Mouse (Mus musculus) adrenal gland, postnatal 0 days (tissue): Measurements from ENCODE around the gene Olfr676. TPM values are rescaled to one million over a fixed set of nuclear protein-coding genes. Genes with fewer than 3 reads are reported as not detected.

ENCODE experiments used
- polyA plus RNA-seq: library from polyadenylated mRNA; unstranded; fragments of >200 nt; fragmentation: Nextera tagmentation; extraction: Ambion mirVana; gene quantifications from 2 replicates; pipeline ENCODE4 v1.2.1, GENCODE M21; 2015

Olfr676 gene
- not detected in 2 replicates for polyA plus RNA-seq

GRCm38 (mm10) chr7:105032398-105032797, at the start of gene Olfr676:
Gene Olfr676, plus strand, starts transcription at chr7:105032698.

DNA sequence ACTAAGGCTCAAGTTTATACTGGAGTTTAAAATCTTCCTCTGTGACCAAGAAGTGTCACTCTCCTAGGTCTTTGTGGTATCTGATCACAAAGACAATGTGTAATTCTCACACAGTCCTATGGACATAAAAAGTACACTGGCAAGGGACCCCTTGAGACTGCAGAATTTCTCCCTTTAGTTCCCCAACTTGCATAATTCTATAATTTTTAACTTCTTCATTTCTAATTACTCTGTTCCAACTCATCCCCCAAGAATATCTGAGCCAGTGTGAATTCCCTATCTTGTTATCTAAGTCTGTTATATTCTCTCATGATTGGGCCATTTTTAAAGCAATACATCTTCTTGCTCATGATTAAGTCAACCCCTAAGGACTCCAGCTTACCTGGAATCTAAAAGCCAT, 30.6 kb upstream of the Olfr676 start, which contains the start of gene Olfr672:
Gene Olfr672, minus strand, starts transcription at position 101 of the 400 bp plus-strand sequence.

GRCm38 (mm10) chr7:105028360-105028759, 4.1 kb upstream of the Olfr676 start, which contains the start of gene Olfr675:
Gene Olfr675, minus strand, starts transcription at chr7:105028460.

GRCm38 (mm10) chr7:105064175-105064574, 31.7 kb downstream of the Olfr676 start, which contains the start of gene Olfr678:
Gene Olfr678, plus strand, starts transcription at chr7:105064475.

GRCm38 (mm10) chr7:105080905-105081304, 48.4 kb downstream of the Olfr676 start, which contains the start of gene Olfr679:
Gene Olfr679, plus strand, starts transcription at chr7:105081205.

Other genes with a start within 250 kb of the Olfr676 start
- not detected in 2 replicates for gene Usp17lb, start 190.1 kb upstream of the Olfr676 start, polyA plus RNA-seq
- gene Usp17la, start 175.7 kb upstream of the Olfr676 start, polyA plus RNA-seq = not detected in 2 replicates
- gene Olfr665, start 154.7 kb upstream of the Olfr676 start, polyA plus RNA-seq = not detected in 2 replicates
- not detected in 2 replicates for gene Olfr666, start 136.7 kb upstream of the Olfr676 start, polyA plus RNA-seq
- gene Olfr667, start 111.2 kb upstream of the Olfr676 start, polyA plus RNA-seq = not detected in 2 replicates
- gene Olfr668, start 104.6 kb upstream of the Olfr676 start, polyA plus RNA-seq = not detected in 2 replicates
- gene Olfr669, start 98.5 kb upstream of the Olfr676 start, polyA plus RNA-seq = not detected in 2 replicates
- gene Olfr670, start 70.1 kb upstream of the Olfr676 start, polyA plus RNA-seq = not detected in 2 replicates
- gene Olfr671, start 53.6 kb upstream of the Olfr676 start, polyA plus RNA-seq = not detected in 2 replicates
- gene Olfr672, start 30.7 kb upstream of the Olfr676 start, polyA plus RNA-seq = not detected in 2 replicates
- not detected in 2 replicates for gene Olfr675, start 4.2 kb upstream of the Olfr676 start, polyA plus RNA-seq
- not detected in 2 replicates for gene Olfr677, start 18.7 kb downstream of the Olfr676 start, polyA plus RNA-seq
- not detected in 2 replicates for gene Olfr678, start 31.8 kb downstream of the Olfr676 start, polyA plus RNA-seq
- not detected in 2 replicates for gene Olfr679, start 48.5 kb downstream of the Olfr676 start, polyA plus RNA-seq
- not detected in 2 replicates for gene Olfr680-ps1, start 60.1 kb downstream of the Olfr676 start, polyA plus RNA-seq
- gene Olfr681, start 84.1 kb downstream of the Olfr676 start, polyA plus RNA-seq = not detected in 2 replicates
- not detected in 2 replicates for gene Olfr683, start 114.3 kb downstream of the Olfr676 start, polyA plus RNA-seq
- gene Olfr684, start 131.0 kb downstream of the Olfr676 start, polyA plus RNA-seq = not detected in 2 replicates
- not detected in 2 replicates for gene Olfr685, start 153.3 kb downstream of the Olfr676 start, polyA plus RNA-seq
- gene Olfr686, start 174.8 kb downstream of the Olfr676 start, polyA plus RNA-seq = not detected in 2 replicates